Mouse (Mus musculus) lung, postnatal 36 days (tissue): ENCODE results near the gene Hist2h3c2.
"Not testable (repeated sequence)": the region's sequence is repeated elsewhere in the genome, so short reads cannot be mapped to it uniquely, and the experiment has no call there.

Experiments used
- DNase-seq: peaks from one replicate; pipeline ENCODE4 v3.0.0; 2022; ENCODE audit warnings: mixed read lengths

Hist2h3c2 gene

DNA sequence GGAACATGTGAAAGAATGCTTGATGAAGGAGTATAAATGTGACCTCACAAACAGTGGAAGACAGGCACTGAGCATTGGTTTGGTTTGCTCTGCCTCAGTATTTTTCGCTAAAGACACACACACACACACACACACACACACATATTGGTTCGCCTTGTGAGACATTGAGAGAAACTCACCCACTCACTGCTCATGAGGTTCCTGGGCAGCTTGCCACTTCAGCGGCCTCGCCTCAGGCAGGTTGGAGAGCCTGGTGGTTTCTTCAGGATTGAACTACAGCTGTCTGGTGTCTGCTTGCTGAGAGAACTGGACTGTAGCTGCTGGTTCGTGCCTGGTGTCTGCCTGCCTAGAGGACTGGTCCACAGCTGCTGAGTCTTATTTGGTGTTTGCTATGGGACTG, 21.3 kb upstream of the Hist2h3c2 start:
- DNase-seq = no peak

DNA sequence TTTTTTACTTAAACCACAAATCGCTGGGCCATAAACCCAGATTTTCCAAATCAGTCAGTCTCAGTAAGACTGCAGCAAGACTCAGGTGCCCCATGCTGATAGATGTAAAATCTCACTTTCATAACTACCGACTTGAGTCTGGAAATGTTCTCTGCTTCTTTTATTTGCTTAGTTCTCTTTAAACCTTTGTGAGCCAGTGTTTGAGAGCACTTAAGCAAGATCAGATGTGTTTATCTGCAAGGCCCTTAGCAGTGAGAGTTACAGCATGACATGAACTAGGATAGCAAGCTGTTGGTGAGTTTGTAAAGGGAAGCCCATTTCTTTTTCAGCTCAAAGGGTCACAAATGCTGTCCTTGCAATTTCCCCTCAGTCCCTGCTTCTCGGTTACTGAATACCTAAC, 18.3 kb upstream of the Hist2h3c2 start:
- peak; percentile 44 for DNase-seq

DNA sequence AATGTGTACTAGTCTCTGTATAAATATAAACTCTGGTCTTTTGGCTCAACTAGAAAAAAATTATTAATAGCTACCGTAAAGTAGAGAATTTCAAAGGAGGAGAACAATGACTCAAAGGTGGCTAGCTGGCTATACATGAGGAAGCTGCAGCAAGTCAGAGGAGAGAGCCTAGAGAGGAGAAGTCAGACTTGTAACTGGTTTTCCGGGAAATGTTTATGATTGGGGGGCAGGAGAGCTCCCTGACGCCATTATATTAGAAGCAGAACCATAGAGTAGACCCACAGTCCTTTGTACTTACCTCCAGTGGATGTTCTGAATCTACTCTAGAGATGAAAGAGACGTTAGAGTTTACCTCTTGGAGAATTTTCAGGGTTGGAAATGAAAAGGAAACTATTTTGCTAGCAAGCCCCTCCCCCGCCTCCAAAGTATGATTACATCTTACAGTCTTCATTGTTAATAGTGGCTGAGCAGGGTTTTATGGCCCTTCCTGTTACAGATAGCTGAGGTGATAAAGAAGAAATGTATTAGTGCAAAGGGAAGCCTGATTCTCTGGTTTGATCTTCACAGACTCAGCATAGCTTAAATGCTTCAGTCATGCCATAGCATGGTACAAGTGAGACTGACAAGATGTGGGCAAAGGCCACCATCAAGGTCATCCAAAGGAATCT, 17.1 kb upstream of the Hist2h3c2 start:
- DNase-seq = peak; percentile 56

DNA sequence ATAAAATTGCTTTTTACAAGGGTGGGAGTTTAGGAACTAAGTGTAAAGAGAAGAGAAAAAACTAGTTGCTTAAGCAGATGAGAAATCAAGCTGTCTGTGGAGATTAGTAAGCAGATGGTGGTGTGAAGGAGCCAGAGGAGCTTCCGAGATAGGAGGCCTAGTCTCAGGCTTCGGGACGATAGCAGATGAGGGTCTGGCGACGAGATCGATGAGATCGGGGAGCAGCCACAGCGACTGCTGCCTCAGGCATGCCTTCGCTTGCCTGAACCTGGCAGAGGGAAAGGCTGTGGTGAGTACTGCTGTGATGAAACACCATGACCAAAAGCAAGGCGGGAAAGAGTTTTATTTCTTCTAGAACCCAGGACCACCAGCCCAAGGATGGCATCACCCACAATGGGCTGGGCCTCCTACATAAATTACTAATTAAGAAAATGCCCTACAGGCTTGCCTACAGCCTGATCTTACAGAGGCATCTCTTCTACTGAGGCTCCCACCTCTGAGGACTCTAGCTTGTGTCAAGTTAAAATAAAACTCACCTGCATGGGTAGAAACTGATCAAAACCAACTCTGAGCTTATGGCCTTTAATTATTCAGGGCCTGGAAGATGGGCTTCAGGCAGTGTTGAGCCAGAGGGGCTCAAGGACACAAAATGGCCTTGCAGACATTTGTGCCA, 15.9 kb upstream of the Hist2h3c2 start:
- no peak for DNase-seq

DNA sequence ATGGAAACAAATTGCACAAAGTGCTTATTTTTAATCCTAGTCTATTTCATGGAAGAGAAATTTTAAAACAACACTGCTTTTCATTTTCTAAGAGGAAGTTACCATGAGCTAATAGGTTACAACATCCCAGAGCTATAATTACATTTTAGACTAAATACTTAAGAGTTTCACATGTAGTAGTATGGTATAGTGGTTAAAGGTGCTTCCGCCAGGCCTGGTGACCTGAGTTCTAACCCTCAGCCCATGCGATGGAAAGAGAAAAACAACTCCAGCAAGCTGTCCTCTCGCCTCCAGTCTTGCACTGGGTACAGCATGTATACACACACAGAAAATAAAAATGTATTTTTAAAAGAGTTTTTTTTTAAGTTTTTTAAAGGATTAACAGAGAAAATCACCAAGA, 12.9 kb upstream of the Hist2h3c2 start:
- no peak for DNase-seq

DNA sequence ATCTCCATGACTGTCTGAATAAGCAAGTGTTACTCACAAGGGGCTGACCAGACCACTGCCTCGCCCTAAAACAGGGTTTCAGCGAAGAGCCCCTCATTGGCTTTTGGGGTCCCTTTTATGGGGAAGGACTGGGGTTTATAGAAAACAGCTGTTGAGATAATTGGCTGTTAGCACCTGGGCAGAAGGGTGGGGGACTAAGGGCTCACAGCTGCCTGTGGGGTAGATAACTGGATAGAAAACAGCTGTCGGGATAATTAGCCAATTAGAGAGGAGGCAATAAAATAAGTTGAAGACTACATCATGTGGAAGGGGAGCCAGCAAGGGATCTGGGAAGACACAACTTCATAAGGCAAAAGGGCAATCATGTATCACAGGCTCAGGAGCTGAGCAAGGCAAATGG, 12.0 kb upstream of the Hist2h3c2 start:
- no peak for DNase-seq

DNA sequence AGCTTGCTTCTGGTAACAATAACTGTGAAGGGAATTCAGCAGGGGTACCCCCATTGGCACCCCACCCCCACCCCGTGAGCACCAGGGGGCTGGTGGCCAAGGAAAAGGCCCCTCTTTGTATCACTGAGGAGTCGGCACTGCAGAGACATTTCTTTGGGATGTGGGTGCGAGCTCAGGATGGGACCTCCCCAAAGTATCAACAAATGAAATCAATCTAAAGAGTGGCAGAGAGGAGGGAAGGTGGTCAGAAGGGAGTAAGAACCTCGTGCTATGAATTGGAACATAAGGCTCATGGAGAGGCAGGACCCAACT, 10.1 kb upstream of the Hist2h3c2 start:
- no peak for DNase-seq

DNA sequence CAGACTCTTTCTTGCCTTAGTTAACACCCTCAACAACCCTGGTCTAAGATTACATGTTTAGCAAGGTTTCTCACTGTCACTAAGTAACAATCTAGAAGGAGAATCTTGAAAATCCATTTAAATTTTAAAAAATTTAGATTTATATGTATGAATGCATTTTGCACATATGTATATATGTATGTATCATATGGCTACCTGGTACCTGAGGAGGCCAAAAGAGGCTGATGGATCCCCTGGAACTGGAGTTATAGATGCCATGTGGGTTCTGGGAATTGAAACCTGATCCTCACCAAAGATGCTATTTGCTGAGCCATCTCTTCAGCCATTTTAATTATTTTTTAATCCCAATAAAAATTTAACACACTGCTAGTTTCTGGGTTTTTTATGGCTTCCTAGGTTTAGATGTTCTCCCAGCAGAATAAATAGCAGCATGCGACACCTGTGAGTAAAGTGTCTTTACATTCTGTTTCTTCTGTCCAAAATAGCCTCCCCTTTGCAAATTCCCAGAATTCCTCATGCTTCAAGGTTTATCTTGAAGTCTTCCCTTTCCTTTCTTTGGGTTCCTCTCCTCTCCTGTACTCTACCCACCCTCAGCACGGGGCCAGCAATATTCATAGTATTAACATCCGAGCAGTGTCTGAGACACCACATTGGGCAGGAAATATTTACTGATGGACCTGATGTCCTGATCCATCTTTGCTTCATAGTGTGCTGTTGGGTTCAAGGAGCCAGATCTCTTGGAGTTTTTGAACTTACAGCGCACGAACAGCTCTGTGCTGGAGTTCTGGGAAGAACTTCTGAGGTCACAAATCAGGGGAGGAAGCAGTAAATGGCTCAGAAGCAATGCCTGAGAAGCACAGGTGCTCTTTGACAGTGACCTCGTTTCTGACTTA, 9.5 kb upstream of the Hist2h3c2 start:
- DNase-seq = no peak

DNA sequence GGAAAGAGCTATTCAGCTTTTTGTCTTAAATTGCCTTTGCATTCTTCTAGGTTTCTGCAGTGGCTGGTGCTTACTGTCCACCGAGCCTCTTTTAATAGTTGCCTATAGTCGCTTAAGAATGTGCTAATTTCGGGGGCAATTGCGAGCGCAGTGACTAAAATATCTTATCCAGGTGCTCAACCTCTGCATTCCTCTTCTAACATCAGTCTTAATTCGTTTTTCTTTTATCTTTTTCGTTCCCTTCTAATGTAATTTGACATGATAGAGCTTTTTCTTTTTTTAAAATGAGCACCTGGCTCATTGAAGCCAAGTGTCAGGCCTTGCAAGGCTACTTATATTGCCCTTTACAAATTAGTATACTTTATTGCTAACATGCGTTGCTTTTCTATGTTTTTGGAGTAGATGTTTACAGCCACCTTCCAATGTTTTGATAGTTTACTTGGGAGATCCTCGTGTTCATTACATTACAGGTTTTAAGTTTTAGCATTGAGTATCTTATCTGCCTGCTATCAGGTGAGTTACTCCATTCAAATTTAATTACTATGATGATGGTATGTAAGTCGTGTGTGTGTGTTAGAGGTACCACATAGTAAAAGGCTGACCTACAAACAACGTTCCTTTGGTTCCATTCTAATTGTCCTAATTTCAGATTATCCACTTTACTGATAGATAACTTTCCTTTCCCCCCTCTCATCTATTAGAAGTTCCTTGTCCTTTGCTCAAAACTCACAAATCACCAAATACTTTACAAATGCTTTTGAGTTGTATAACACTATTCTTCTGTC, 8.6 kb upstream of the Hist2h3c2 start:
- no peak for DNase-seq

DNA sequence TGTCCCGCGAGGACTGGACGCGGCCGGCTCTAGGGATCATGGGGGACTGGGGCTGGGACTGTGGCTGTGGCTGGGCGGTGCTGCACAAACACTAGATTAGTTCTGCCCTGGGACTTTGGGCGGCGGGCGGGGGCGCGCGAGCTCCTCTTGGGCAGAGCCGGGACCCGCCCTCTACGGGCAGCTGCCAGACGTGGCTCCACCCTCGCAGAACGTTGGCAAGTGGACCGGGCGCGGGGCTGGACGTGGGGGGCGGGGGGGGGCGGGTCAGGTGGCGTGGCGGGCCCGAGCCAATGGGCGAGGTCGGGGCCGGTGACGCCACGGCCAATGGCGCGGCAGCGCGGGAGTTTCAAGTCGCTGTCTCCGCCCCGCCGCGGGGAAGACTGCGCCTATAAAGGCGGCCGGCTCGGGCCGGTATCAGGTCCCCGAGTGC, 7.5 kb upstream of the Hist2h3c2 start, which contains the start of gene Hist2h3c1:
Hist2h3c1 (plus strand) TSS at position 259 of the 430 bp plus-strand sequence.
- DNase-seq = not testable (repeated sequence)

DNA sequence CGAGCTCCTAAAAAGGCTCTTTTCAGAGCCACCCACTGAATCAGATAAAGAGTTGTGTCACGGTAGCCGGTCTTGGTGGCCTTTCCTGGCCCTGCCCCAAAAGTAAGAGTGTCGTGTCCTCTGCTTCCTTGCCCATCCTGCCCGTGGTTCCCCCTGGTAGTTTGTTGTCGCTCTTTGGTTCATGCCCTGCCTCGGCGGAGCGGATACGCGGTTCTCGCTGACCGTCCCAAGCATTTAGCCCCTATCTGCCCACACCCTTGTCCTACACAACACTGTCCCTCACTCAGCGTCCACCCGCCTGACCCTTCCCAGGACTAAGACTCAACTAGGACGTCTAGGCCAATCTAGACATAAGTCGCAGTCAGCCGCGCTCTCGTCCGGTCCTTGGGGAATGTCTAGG, 7.1 kb upstream of the Hist2h3c2 start:
- not testable (repeated sequence) for DNase-seq

DNA sequence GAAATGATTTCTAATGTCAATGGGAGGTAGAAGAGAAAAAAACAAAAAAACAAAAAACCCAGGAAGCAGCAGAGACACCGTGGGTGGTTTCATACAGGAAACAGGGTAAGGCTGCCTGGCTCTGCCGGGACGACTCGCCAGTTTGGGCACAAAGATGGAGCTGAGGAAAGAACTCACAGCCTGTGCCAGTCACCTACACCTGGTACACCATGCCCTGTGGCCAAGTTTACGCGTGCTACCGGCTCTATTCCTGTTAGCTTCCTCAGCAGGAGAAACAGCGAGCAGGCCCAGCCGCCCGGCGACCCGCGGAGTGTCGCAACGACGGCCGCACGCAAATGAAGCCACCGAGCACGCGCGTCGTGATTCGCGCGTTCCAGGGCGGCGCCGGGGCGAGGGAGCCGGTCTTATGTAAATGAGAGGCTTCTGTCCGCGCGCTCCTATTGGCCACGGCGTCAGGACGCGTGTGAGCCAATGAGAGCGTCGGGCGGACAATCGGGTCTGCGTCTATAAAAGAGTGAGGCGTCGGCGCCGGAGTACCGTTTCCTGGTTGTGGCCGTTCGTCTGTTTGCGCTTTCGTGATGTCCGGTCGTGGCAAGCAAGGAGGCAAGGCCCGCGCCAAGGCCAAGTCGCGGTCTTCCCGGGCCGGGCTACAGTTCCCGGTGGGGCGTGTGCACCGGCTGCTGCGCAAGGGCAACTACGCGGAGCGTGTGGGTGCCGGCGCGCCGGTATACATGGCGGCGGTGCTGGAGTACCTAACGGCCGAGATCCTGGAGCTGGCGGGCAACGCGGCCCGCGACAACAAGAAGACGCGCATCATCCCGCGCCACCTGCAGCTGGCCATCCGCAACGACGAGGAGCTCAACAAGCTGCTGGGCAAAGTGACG, 6.3 kb upstream of the Hist2h3c2 start, which contains the start of gene Hist2h2aa1:
Hist2h2aa1 (plus strand) TSS at position 495 of the 884 bp plus-strand sequence.
- peak; percentile 89 for DNase-seq

DNA sequence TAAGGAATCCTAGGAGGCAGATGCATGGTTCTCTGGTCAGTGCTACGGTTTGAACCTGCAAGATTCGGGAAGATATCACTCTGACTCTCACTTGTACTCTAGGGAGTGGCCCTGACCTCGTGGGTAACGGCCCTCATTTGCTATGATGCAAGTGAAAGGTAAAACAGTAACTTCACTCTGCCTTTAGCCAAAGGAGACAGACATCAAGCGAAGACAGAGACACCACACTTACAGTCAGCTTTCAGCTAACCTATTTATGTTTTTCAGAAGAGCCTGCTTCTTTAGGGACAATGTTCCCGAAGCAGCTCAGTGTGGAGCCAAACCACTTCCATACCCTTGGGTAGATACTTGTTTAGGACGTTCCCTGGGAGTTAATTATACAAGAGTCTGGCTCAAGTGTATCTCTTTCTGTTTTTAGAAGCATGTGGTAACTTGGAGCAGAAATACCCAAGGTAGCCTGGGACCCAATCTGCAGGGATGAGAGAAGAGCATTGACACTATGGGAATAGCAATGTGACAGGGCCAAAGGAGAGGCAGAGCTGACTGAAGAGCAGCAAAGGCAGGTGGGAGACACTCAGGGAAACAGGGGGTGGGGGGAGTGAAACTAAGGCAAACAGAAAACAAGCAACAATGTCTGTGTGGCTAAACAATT, 5.1 kb upstream of the Hist2h3c2 start:
- no peak for DNase-seq

DNA sequence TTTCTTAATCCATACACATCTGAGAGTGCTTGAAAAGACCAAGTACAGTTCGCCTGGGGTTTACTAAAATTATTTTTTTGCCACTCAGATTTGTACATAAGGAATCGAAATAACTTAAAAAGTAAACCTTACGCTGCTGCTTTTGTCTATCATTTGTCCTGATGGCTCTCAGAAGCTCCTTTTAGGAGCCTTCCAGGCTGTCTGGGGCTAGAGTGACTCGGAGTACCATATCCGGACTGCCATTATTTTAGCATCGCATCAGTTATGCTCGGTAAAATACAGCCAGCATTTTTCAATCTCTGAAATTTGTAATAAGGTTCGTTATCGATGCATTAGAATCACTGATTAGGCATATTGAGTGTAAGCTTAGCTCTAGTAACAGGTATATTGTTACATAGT, 1.9 kb upstream of the Hist2h3c2 start:
- DNase-seq = no peak

DNA sequence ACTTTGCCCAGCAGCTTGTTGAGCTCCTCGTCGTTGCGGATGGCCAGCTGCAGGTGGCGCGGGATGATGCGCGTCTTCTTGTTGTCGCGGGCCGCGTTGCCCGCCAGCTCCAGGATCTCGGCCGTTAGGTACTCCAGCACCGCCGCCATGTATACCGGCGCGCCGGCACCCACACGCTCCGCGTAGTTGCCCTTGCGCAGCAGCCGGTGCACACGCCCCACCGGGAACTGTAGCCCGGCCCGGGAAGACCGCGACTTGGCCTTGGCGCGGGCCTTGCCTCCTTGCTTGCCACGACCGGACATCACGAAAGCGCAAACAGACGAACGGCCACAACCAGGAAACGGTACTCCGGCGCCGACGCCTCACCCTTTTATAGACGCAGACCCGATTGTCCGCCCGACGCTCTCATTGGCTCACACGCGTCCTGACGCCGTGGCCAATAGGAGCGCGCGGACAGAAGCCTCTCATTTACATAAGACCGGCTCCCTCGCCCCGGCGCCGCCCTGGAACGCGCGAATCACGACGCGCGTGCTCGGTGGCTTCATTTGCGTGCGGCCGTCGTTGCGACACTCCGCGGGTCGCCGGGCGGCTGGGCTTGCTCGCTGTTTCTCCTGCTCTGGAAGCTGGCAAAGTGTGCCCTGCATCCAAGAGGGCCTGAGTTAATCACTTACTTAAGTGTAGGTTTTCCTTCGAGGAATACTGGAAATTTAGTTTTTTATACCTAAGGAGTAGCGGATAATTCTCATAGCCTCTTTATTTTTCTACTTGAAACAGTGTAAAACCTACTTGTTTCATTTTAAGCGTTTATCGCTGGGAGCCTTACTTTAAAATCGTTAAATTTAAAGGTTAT, 1.2 kb upstream of the Hist2h3c2 start, which contains the start of gene Hist2h2aa2:
Hist2h2aa2 (minus strand) TSS at position 328 of the 850 bp plus-strand sequence.
- peak; percentile 98 for DNase-seq

DNA sequence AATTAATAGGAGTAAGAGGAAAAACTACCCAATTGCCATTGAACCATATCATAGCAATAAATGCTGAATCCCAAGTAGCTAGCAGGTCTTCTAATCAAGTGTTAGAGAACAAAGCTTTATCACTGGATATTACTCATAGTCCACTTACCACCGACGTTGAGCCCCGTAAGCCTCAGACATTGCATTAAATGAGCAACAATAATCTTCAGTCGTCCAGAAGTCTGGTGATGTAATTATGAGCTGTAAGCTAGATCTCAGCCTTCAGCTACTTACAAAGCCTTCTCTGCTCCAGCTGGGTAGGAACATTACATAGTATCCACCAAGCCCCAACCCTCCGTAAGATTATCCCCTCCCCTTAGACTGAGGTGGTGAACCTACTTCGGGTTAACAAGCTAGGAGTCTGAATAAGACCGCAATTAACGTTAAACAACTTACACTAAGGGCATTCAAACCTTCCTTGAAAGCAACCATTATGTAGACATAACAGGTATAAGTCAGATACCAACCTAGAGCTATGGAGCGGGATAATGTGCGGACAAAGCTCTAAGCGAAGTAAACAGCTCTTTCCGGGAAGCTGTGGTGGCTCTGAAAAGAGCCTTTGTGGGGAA, 919 bp downstream of the Hist2h3c2 start:
- no peak for DNase-seq

DNA sequence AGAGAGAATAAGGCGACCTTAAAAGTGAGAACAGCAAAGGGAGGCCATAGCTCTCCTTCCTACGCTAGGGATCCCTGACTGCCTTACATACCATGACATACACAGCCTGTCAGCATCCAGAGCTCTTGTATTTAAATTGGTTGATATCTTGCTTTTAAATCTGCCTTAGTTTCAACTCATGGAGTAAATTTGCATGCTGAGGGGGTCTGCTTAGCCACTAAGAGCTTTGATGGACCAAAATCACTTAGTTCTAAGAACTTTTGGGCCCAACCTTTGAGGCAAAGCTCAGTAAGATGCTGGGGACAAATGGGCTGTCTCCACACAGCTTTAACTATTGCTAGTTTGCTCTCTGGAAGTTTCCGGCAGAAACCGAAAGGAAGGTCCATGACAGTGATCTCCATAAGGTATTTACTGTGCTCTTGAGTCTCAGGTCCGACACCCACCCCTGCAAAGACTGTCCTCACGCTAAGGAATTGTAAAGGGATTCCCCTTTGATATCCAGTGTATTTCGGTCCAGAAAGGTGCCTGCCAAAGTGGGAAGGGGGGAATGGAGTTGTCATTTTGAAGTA, 1.5 kb downstream of the Hist2h3c2 start:
- DNase-seq = no peak

DNA sequence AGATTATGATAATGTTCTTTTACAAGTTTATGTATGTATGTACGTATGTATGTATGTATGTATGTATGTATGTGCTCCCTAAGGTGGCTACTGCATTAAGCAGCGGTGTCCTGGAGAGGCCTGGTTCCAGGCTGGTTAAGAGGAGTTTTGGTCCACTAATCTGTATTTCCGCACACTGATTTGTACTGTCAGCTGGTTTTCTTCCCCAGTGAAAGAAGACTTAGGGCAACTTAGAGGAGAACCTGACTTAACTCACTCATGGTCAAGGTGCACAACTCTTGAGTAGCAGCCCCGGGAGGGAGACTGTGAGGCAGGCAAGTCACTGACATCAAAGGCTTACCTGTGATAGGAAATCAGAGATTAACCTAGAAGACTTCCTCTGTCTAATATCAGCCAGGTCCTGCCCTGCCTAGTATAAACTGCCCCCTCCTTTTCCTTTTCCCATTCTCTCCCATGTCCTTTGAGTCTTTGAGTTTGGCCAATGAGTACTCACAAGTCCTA, 2.0 kb downstream of the Hist2h3c2 start:
- no peak for DNase-seq

DNA sequence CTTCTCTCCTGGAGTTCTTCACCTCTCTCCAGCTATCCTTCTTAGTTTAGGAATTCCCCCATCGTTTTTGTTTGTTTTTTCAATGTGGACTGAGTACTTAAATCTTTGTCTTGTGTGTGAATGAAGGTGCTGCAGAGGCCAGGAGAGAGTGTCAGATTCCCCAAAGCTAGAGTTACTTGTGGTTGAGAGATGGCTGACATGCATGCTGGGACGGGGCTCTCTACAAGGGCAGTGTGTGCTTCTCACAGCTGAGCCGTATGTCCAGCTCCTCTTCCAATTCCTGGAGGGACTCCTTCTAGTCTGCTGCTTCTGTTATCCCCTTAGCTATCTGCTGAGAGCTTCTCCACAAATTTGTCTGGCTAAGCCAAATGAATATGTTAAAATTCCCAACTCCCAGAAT, 3.1 kb downstream of the Hist2h3c2 start:
- no peak for DNase-seq
